Mouse (Mus musculus) urinary bladder, adult 18-20 months (tissue): ENCODE data around the gene Rnf224.
"Not testable (repeated sequence)": the region's sequence is repeated elsewhere in the genome, so short reads cannot be mapped to it uniquely, and the experiment has no call there.

Source experiments
- DNase-seq, 2 experiments: peaks; one replicate each; pipeline ENCODE4 v3.0.0; 2022; ENCODE audit warnings: low spot score in 2 of 2, mixed read lengths in 2 of 2

Gene Rnf224

DNA sequence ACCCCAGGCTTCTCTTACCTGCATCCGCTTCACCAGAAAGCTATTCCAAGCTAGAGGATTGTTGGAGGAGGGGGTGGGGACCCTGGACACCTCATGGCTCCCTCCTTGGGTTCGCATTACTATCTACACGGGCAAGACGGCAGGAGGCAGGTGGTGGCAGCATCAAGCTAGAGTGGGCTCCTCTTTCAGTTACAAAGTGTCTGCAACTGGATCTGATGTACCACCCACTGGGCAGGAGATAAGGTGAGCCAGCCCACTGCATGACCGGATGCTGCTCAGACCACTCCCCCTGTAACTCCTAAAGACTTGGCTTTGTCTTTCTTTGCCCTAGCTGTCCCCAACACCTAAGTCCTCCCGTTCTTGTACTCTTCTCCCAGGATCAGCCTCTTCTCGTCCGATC, at the start of gene Rnf224:
TSS of gene Rnf224 (minus strand) at position 174 of the 400 bp plus-strand sequence.
- DNase-seq = no peak

DNA sequence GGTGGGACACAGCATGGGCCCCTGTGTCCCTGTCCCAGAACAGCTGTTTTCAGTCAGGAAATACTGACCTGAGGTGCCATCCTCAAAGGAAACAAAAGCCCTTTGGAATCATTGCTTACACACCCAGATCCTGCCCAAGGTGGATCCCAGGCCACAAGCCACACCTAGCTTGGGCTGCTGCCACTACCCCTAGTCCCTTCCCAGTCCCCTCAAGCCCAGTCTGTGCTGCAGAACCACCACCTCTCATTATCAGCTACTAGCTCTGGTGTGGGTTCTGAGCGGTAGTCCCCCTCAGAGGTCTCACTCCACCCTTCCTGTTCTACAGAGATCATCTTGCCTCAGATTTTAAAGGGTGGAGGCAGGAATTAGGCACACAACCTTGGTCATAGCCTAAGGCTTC, 49.7 kb upstream of the Rnf224 start:
- no peak for DNase-seq

DNA sequence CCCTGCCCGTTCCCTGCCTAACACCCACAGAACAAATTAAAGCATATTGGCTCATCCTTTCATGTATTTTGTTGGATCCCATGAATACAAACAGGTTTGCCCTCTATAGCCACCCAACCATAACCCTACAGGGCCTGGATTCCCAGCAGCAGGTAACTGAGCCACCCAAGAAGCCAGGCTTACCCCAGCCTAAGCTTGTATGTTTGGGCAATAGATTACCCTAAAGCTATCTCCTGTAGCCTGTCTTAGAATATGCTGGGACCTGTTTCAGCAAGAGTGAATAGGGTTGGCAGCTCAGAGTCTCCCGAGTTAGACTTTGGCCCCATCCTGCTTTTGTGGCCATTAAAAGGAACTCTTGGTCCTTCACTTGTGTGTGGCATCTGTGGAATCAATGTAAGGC, 49.0 kb upstream of the Rnf224 start:
- DNase-seq = no peak

DNA sequence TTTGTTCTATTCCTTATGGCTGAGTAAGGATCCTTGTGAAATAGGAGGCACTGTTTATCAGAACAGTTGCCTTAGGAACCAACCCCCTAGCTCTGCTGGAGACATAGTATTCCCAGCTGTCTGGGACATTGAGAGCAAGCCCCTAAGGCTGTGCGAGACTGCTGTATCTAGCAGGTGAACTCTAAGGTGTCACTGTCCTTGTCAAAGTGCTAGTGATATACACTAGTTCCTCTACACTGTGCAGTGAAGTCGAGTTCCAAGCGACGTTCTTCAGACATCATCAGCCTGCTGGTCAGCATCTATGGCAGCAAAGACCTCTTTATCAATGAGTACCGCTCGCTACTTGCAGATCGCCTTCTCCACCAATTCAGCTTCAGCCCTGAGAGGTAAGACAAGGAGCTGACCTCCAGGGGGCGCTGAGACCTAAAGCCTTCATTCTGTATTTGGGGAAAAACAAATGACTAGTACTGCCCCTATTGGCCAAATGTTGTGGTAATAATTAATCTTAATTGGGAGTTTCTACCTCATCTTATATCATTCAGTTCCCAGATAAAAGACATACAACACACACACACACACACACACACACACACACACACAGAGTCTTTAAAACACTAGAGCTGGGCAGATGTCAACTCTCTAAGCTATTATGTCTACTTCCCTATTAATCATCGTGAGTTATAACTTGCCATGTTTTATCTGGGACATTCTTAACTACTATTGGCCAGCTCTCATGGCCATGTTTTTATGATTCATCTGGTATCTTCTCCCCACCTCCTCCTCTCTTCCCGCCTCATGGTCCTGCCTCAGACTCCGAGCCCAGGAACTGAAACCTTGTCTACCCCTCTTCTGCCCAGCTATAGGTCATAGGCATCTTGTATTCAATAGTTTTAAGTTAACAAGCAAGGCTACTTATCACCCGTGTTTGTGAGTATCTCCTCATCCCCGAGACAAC, 42.6 kb upstream of the Rnf224 start:
- peak; percentile 68 to 83 for DNase-seq

DNA sequence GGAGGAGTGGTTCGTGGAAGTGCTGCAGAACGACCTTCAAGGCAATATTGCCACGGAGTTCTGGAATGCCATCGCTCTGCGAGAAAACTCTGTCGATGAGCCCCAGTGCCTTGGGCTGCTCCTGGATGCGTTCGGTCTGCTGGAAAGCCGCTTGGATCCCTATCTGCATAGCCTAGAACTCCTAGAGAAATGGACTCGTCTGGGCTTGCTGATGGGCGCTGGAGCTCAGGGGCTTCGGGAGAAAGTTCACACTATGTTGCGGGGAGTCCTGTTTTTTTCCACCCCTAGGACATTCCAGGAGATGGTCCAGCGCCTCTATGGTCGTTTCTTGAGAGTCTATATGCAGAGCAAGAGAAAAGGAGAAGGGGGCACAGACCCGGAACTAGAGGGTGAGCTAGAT, 36.4 kb upstream of the Rnf224 start:
- no peak for DNase-seq

DNA sequence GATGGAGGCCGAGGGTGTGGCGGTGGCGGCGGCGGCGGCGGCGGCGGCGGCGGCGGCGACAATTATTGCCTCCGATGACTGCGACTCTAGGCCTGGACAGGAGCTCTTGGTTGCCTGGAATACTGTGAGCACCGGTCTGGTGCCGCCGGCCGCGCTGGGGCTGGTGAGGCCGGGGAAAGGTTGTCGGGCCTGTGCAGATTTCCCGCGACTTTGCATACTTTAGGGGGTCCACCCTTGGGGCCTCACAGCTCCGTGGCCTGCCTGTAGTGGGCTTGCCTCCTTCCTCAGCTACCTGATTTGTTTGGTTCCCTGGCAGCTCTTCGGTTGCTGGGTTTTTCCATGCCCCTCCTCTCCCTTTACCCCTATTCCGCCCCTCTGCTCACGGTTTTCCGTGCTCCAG, 35.9 kb upstream of the Rnf224 start:
- no peak for DNase-seq

DNA sequence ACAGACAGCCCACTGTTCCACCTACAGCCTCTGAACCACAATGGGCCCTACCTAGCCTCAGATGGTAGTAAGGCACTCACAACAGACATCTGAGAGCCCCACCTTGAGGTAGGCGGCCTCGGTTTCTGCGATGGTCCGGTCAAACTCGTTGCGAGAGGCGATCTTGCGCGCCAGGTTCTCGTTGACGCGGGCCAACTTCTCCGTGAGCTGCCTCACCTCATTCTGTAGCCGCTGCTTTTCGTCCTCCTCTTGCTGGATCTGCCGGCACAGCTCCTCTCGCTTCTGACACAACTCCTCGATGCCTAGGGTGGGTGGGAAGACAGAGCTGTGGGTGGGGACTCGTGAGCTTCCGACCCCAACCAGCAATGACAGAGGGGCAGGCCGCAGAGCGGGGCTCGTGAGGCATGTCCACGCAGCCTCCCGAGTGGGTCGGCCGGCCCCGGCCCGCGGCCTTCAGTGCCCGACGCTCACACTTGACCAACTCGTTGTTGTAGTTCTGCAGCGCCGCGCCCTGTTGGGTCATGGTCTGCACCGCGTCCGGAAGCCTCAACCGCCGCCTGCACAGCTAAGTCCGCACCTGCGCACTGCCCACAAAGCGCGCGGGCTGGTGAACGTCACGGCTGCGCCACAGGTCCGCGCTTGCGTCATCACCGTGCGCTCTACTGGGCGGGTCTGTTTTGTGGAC, 35.4 kb upstream of the Rnf224 start, which contains the start of the genes Ssna1 and Anapc2:
TSS of gene Ssna1 (minus strand) at position 612 of the 685 bp plus-strand sequence.
TSS of gene Anapc2 (plus strand) at position 652 of the 685 bp plus-strand sequence.
- peak; percentile 95 to 98 for DNase-seq

DNA sequence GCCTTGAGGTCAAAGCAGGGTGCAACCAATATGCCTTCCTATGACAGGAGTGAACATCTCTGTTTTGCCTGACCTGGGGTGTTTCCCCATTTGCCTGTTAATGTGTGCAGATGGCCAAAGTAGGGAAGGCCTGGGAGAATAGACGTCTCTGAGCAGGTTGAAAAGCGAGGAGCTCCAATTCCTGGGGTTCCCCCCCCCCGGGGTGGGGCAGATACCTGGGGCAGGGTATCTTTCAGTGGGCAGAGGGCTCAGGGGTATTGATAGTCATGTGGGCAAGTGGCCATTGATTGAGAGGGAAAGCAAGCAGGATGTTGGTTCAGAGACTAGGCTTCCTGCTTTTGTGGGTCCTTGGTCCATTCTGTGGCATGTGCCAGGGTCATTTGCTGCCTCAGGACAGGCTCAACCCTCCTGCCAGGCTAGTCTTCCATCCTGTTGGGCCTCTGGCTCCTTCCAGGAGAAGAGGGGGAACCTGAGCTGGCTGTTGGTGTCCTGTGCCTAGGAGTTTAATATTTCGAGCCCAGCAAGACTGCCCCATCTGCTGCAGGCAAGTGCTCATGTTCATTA, 31.2 kb upstream of the Rnf224 start:
- DNase-seq = no peak

DNA sequence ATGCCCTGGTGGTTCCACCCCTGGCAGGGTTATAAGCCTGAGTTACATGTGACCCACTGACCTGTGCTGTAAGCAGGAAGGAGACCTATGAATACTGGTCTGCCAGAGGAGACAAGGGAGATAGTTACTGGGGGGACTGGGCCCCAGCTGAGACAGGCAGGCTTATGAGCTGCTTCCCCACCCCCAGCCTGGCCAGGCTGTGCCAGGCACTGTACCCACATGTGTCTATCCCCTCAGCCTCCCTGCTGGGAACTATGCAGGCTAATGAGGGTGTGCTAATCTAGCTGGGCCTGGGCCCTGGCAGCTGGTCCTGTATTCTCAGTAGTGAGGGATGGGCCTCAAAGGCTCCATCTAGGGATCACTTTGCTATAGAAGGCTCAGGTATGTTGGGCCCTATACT, 30.7 kb upstream of the Rnf224 start:
- no peak for DNase-seq

DNA sequence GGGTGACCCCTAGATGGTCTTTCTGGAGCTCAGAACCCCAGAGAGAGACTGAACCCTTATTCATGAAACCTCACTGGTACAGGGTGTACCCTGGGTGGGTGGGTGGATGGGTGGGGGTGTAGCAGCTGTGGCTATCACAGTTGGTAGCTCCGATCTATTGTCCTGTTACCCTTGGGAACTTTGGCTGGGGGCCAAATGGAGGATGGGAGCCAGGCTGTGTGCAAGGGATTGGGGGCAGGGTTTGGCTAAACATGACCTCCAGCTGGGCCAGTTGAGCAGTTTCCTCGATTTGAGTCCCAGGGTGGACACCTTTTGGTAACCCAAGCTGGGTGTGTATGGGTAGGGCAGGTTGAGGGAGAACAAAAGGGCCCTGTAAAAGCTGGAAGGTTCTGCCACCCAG, 30.1 kb upstream of the Rnf224 start:
- no peak for DNase-seq

DNA sequence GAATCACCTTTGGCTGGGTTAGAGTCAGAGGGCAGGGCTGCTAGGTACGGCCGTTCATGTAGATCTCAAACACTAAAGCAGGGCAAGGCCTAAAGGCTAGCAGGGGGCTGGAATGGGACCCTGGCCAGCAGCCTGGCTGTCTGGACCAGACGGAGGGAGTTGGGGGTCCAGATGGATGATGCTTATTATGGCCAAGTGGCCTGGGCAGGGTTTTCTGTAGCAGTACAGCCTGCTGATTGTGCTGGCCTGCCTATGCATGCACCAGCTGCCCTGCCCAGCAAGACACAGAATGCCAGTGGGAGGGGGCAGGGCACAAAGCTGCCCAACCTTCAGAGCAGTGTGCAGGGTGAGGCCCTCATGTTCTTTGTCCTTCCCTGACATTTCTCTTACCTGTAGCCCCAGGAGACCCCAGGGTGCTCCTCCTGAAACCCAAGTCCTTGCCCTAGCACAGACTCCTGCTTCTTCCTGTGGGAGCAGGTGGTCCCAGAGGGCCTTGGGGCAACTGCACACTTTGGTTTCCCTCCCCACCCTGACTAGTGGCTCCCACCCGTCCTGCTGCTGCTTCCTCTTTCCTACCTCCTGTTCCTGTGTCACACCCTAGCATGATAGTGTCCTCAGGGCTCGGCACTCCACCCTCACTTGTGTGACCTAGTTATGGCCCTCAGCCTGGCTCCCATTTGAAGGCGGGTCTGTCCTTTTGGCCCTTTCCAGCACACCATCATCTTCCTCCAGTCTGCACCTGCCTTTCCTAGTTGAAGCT, 29.5 kb upstream of the Rnf224 start:
- DNase-seq = peak in 1 of 2 experiments; percentile 57

DNA sequence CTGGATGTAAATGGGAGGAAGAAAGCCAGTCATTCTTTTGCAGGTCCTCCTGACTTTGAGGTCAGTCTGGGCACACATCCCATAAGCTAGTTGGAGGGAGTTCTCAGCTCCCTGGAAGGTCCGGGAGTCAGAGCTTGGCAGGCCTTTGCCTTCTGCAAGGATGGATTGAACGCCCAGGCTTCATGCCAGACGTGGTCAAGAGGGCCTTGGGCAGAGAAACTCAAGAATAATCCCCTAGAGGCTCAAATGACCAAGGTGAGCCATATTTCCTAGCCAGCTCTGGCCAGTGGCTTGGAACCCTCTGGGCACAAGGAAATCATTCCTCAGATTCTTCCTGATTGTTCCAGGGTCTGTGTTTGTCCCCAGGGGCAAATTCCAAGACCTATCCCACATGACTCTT, 28.3 kb upstream of the Rnf224 start:
- no peak for DNase-seq

DNA sequence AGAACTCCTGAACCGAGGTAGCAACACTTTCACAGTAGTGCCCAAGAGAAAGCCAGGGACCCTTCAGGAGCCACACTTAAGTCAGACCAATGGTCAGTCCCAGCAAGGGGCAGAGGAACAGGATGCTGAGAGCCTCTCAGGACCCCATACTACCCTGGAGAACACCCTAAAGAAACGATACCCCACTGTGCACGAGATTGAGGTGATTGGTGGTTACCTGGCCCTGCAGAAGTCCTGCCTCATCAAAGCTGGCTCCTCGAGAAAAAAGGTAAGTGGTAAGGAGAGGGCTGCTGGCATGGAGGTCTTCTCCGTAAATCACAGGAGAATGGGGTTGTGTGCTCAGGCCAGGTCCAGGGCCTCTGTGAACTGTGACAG, 27.7 kb upstream of the Rnf224 start:
- DNase-seq = no peak

DNA sequence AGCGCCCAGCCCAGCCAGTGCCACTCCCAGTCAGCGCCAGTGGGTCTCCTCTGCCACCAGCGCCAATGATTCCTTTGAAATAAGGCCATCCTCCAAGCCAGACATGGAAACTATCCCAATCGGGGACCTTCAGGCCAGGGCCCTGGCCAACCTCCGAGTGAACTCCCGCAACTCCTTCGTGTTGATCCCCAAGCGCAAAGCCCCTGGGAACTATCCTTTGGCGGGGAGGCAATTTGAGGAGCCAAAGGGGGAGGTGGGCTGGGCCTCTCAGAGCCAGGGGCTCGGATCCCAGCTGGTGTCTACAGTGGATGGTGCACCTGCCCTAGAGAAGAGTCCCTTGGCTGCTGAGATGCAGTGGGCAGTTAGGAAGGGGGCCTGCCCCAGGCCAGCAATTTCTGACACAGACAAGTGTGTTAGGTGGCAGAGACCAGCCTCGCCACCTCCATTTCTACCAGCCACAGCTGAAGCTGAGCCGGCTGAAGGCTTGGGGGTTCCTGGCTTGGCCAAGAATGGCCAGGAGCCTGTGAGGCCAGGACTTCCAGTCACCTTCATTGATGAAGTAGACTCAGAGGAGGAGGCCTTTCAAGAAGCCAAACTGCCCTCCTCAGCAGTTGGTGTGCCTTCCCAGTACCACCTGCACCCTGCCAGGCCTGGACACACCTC, 27.2 kb upstream of the Rnf224 start:
- no peak for DNase-seq

DNA sequence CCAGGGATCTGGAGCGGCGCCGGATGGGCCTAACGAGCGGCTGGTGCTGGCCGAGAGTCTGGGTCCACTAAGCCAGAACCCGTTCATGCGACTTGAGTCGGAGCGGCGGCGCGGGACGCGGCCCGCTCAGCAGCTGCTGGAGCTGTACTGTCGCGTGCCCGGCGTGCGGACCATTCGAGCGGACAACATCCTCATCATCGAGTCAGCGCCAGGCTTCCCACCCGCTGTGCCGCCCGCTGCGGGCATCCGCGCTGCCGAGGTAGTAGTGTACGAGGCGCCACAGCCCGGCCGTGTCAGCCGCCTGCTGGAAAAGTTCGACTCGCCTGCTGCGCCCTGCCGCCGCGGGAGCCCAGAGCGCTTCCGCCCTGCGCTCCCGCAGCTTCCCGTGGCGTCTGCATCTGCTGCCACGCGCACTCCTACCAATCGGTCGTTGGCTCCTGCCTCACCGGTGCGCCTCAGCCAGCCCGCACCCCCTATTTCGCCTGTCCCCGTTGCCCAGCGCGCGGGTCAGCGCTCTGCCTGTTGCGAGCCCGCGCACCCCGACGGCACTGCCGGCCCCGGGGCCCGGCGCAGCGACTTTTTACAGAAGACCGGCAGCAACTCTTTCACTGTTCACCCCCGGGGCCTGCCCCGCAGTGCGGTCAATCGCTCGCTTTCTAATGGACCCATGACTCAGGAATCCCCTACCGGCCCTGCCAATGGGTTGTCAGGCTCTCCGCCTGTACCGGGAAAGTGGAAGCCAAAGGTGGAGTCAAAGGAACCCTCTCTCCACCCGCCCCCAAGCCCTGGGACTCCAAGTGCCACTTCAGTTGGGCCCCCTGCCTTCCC, 26.4 kb upstream of the Rnf224 start:
- DNase-seq = no peak

DNA sequence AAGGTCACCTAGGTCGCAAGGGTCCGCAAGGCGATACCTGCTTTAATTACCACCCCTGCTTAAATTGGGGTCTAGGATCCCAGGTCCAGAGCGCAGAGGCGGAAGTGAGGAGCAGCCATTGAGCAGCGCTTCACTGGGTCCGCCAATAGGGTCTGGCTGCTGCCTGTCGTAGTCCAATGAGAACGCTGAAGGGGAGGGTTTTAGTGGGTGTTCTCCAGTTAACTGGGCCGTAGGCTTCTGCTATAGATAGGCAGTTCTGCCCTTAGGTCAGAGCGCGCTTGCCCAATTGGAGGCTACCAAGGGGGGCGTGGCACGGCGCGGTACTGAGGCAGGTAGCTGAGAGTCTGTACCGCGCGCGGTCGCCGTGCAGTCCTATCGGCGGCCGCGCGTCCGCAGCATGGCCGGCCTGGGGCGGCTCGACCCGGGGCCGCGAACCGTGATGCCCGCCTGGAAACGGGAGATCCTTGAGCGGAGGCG, 25.7 kb upstream of the Rnf224 start, which contains the start of gene Tprn:
TSS of gene Tprn (plus strand) at position 328 of the 477 bp plus-strand sequence.
- DNase-seq = peak; percentile 86 to 91

DNA sequence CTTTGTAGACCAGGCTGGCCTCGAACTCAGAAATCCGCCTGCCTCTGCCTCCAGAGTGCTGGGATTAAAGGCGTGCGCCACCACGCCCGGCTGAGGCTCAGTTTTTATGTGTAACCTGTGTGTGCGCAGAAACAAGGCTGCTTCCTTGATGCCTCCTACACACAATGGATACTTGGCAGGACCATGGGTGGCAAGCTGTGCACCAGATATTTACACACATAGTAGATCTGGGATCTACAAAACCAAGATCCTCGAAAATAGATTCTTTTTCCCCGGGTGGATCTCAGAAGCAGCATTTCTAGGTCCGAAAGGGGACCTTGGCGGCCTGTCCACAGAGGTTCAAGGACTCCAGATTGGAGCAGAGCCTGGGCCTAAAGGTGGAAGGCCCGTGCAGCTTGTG, 25.3 kb upstream of the Rnf224 start:
- DNase-seq = no peak

DNA sequence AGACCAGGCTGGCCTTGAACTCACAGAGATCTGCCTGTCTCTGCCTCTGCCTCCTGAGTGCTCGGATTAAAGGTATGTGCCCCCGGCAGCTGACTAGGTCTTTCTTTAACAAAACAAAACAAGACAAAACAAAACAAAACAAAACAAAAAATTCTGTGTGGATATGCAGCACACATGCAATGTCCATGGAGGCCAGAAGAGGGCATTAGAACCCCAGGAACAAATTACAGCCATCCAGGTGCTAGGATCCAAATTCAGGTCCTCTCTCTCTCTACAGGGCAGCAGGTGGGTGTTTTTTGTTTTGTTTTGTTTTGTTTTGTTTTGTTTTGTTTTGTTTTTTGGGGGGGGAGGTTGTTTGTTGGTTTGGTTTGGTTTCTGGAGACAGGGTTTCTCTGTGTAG, 22.3 kb upstream of the Rnf224 start:
- DNase-seq = no peak

DNA sequence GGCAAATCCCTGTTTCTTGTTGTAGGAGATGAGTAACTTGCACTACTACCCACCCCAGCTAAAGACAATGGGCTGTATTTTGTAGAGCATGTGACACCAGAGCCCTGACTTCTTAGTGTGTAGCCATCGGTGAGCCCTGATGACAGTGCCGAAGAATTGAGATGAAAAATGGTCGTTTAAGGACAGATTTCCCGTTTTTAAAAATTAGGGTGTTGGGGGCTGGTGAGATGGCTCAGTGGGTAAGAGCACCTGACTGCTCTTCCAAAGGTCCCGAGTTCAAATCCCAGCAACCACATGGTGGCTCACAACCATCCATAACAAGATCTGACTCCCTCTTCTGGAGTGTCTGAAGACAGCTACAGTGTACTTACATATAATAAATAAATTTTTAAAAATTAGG, 20.7 kb upstream of the Rnf224 start:
- not testable (repeated sequence) for DNase-seq
